Mouse (Mus musculus): ENCODE results near the gene Serbp1. TPM values are rescaled to one million over a fixed set of nuclear protein-coding genes. Genes with fewer than 3 reads are reported as not detected.

Serbp1 gene
- total and polyA plus RNA-seq, 3 experiments, result 1,043 to 1,809 (median 1,049) TPM

GRCm38 (mm10) chr6:67194606-67195005, 43.4 kb upstream of the Serbp1 start:
- H3K9ac ChIP-seq (ENCODE audit: control insufficient read depth, low read depth, low read length, poor library complexity, severe bottlenecking), result no peak overlapping the region
- H3K27me3 ChIP-seq (ENCODE audit: control insufficient read depth in 1 of 2, insufficient read depth in 2 of 2, low read length in 2 of 2), result peaks cover 0 to 1% of the 10 kb centered on the region in 2 experiments; a peak in 3 of 4 replicates
- H3K36me3 ChIP-seq (ENCODE audit: control insufficient read depth in 1 of 2, insufficient read depth in 2 of 2, low read length in 2 of 2), result no peaks in the 10 kb centered on the region
- no peak overlapping the region for H3K27ac ChIP-seq (ENCODE audit: control insufficient read depth, low read depth, low read length)
- no peaks in the 10 kb centered on the region for H3K9me3 ChIP-seq (replicated peaks; ENCODE audit: insufficient read depth, low read length)
- no peaks in the 10 kb centered on the region for H3K79me2 ChIP-seq (ENCODE audit: control insufficient read depth, insufficient read depth, low read length, poor library complexity)
- DNase-seq (ENCODE audit: low read depth, low spot score), result no peak
- H3K4me3 ChIP-seq (ENCODE audit: control insufficient read depth in 1 of 2, insufficient read depth in 1 of 2, low read depth in 2 of 2, low read length in 2 of 2), result no peak overlapping the region
- TF ChIP-seq POLR2A (IDR thresholded peaks at IDR 0.05; ENCODE audit: control insufficient read depth in 1 of 2, insufficient read depth in 1 of 2, low read depth in 1 of 2, low read length in 2 of 2, poor library complexity in 1 of 2), result no peak
- TF ChIP-seq MAX (IDR thresholded peaks at IDR 0.05; ENCODE audit: low read length), result no peak
- TF ChIP-seq CHD2 (IDR thresholded peaks at IDR 0.05; ENCODE audit: low read length), result no peak
- no peak for TF ChIP-seq MAFK (IDR thresholded peaks at IDR 0.05; ENCODE audit: borderline replicate concordance, low read depth, low read length)
- TF ChIP-seq NELFE (IDR thresholded peaks at IDR 0.05; ENCODE audit: low read depth, low read length), result no peak
- no peak for TF ChIP-seq TAL1 (IDR thresholded peaks at IDR 0.05; ENCODE audit: low read length)
- TF ChIP-seq MYB (IDR thresholded peaks at IDR 0.05; ENCODE audit: low read depth, low read length), result no peak
- no peak for TF ChIP-seq MYC (IDR thresholded peaks at IDR 0.05; ENCODE audit: low read depth, low read length)
- no peak for TF ChIP-seq TCF12 (IDR thresholded peaks at IDR 0.05; ENCODE audit: low read depth, low read length)
- no peak for TF ChIP-seq HCFC1 (IDR thresholded peaks at IDR 0.05; ENCODE audit: low read depth, low read length)
- no peak for TF ChIP-seq MXI1 (IDR thresholded peaks at IDR 0.05; ENCODE audit: low read depth, low read length)
- TF ChIP-seq ZNF384 (IDR thresholded peaks at IDR 0.05; ENCODE audit: low read depth, low read length), result no peak
- TF ChIP-seq UBTF (IDR thresholded peaks at IDR 0.05; ENCODE audit: borderline replicate concordance, insufficient read depth, low read depth, low read length), result no peak
- TF ChIP-seq RCOR1 (IDR thresholded peaks at IDR 0.05; ENCODE audit: low read depth, low read length), result no peak
- no peak for TF ChIP-seq RAD21 (IDR thresholded peaks at IDR 0.05; ENCODE audit: low read depth, low read length)
- no peak for TF ChIP-seq GATA1 (IDR thresholded peaks at IDR 0.05; ENCODE audit: low read depth, low read length)
- TF ChIP-seq GABPA (IDR thresholded peaks at IDR 0.05; ENCODE audit: low read depth, low read length), result no peak
- no peak for TF ChIP-seq ZMIZ1 (IDR thresholded peaks at IDR 0.05; ENCODE audit: low read depth, low read length)
- TF ChIP-seq EP300 (IDR thresholded peaks at IDR 0.05; ENCODE audit: low read depth in 1 of 2, low read length in 2 of 2), result no peak
- no peaks in the 10 kb centered on the region for H3K4me1 ChIP-seq (ENCODE audit: control insufficient read depth in 1 of 2, insufficient read depth in 2 of 2, low read length in 2 of 2)

DNA sequence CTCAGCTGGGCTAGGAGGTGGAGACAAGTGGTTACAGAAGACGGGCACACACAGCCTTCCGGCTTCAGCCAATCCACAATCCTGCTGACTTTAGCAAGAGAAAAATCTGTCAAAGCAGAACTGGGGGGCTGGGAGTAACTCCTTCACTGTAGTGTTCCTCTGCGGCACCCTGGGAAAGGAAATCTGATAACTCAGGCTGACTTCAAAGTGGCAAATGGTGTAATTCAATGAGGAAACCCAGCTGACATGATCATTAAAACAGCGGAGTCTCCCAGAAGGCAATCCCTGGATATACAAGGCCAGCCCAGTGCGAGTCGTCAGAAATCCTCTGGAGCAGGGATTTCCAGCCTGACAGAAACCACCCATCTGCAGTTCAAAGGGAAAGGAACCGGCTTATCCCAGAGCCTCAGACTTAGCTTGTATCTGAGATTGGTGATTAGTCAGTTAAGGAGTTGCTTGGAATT, 42.8 kb upstream of the Serbp1 start:
- Histone ChIP-seq H3K27ac (ENCODE audit: control insufficient read depth, low read depth, low read length) (no peak overlapping the region), H3K4me1 (ENCODE audit: control insufficient read depth in 1 of 2, insufficient read depth in 2 of 2, low read length in 2 of 2) (no peaks in the 10 kb centered on the region), H3K36me3 (ENCODE audit: control insufficient read depth in 1 of 2, insufficient read depth in 2 of 2, low read length in 2 of 2) (no peaks in the 10 kb centered on the region), H3K4me3 (ENCODE audit: control insufficient read depth in 1 of 2, insufficient read depth in 1 of 2, low read depth in 2 of 2, low read length in 2 of 2) (no peak overlapping the region), H3K9me3 (replicated peaks; ENCODE audit: insufficient read depth, low read length) (no peaks in the 10 kb centered on the region), H3K79me2 (ENCODE audit: control insufficient read depth, insufficient read depth, low read length, poor library complexity) (no peaks in the 10 kb centered on the region), H3K9ac (ENCODE audit: control insufficient read depth, low read depth, low read length, poor library complexity, severe bottlenecking) (no peak overlapping the region), H3K27me3 (ENCODE audit: control insufficient read depth in 1 of 2, insufficient read depth in 2 of 2, low read length in 2 of 2) (peaks cover 0 to 1% of the 10 kb centered on the region in 2 experiments; a peak in 3 of 4 replicates)
- TF ChIP-seq UBTF (IDR thresholded peaks at IDR 0.05; ENCODE audit: borderline replicate concordance, insufficient read depth, low read depth, low read length) (no peak), KAT2A (conservative IDR thresholded peaks at IDR 0.05; ENCODE audit: low read depth, low read length) (no peak), TAL1 (IDR thresholded peaks at IDR 0.05; ENCODE audit: low read length) (no peak), NELFE (IDR thresholded peaks at IDR 0.05; ENCODE audit: low read depth, low read length) (no peak), E2F4 (IDR thresholded peaks at IDR 0.05; ENCODE audit: borderline replicate concordance, low read depth, low read length) (no peak), TCF12 (IDR thresholded peaks at IDR 0.05; ENCODE audit: low read depth, low read length) (no peak), POLR2A (IDR thresholded peaks at IDR 0.05; ENCODE audit: control insufficient read depth in 1 of 2, insufficient read depth in 1 of 2, low read depth in 1 of 2, low read length in 2 of 2, poor library complexity in 1 of 2) (no peak), MAFK (IDR thresholded peaks at IDR 0.05; ENCODE audit: borderline replicate concordance, low read depth, low read length) (no peak), SIN3A (IDR thresholded peaks at IDR 0.05; ENCODE audit: low read length) (no peak), BHLHE40 (IDR thresholded peaks at IDR 0.05; ENCODE audit: borderline replicate concordance, low read depth, low read length) (no peak), ETS1 (IDR thresholded peaks at IDR 0.05; ENCODE audit: low read depth, low read length) (no peak), MYB (IDR thresholded peaks at IDR 0.05; ENCODE audit: low read depth, low read length) (no peak), MYC (IDR thresholded peaks at IDR 0.05; ENCODE audit: low read depth, low read length) (no peak), ELF1 (IDR thresholded peaks at IDR 0.05; ENCODE audit: low read depth, low read length) (no peak), CHD2 (IDR thresholded peaks at IDR 0.05; ENCODE audit: low read length) (no peak), RCOR1 (IDR thresholded peaks at IDR 0.05; ENCODE audit: low read depth, low read length) (no peak), MAZ (IDR thresholded peaks at IDR 0.05; ENCODE audit: low read depth, low read length) (no peak), CTCF (IDR thresholded peaks at IDR 0.05 in 2 of 3, conservative IDR thresholded peaks at IDR 0.05 in 1 of 3; ENCODE audit: control insufficient read depth in 1 of 3, insufficient read depth in 1 of 3, low read depth in 2 of 3, low read length in 3 of 3, poor library complexity in 1 of 3, severe bottlenecking in 1 of 3) (no peak), GATA1 (IDR thresholded peaks at IDR 0.05; ENCODE audit: low read depth, low read length) (no peak)
- DNase-seq (ENCODE audit: low read depth, low spot score), result no peak

Measured in MEL (cell line).